Mouse (Mus musculus) small intestine, adult 2 months (tissue): ENCODE measurements at regions not wholly inside any gene's neighbourhood (a gene's known extent, or its start where the extent isn't known, plus 50 kb on each side); places are given as distances from the start of the nearest gene placed in this dataset.

Experiments used
- CTCF ChIP-seq: fragments of 200-500 bp; IDR thresholded peaks from 2 replicates; pipeline ENCODE4 v1.5.1; 2012; ENCODE audit warnings: low read depth, mild to moderate bottlenecking, control low read depth, inconsistent platforms, low read length, moderate library complexity, mixed read lengths; ENCODE audit not compliant: insufficient replicate concordance, insufficient read length; ENCODE audit errors: extremely low read depth
- POLR2A ChIP-seq: fragments of 200-500 bp; IDR thresholded peaks from 2 replicates; pipeline ENCODE4 v1.6.1; 2012; ENCODE audit warnings: low read depth, mild to moderate bottlenecking, control low read depth, inconsistent platforms, low read length, moderate library complexity

GRCm38 (mm10) chr3:151914010-151914513 lies 76.6 kb upstream of the Ptgfr start:
- TF ChIP-seq CTCF (no peak), POLR2A (no peak)
